Mouse (Mus musculus): ENCODE data around the gene Slc39a13.

- TF ChIP-seq CTCF (conservative IDR thresholded peaks at IDR 0.05; ENCODE audit: low read length): no peak
- TF ChIP-seq POU5F1 (IDR thresholded peaks at IDR 0.05; ENCODE audit: borderline replicate concordance, low read length): no peak
Observed at GRCm38 (mm10) chr2:91108156-91108555, 37.9 kb upstream of the Slc39a13 start.

Measured in E14TG2a.4 (cell line).